Mouse (Mus musculus) kidney, postnatal 0 days (tissue): ENCODE measurements around the gene Ube2q2. TPM values are rescaled to one million over a fixed set of nuclear protein-coding genes. Genes with fewer than 3 reads are reported as not detected.
A peak's percentile ranks its signal among the peaks of the same experiment; 100 is the strongest.

Experiments used
- ATAC-seq: fragments of 200-750 bp; cut with Nextera tagmentation; replicated peaks from 2 replicates; pipeline ENCODE4 v1.8.0; 2017; ENCODE audit warnings: low read depth, moderate number of reproducible peaks, moderate TSS enrichment, moderate library complexity; ENCODE audit not compliant: low FRiP score
- DNase-seq: peaks from one replicate; pipeline ENCODE4 v3.0.0-alpha.2; 2016; ENCODE audit warnings: low spot score
- H3K27ac ChIP-seq: fragments of 300-500 bp; sonication (generic); 2 replicates; pipeline ENCODE4 v1.5.1; 2014; ENCODE audit warnings: mild to moderate bottlenecking
- H3K27me3 ChIP-seq: fragments of 300-500 bp; sonication (generic); 2 replicates; pipeline ENCODE4 v1.6.1; 2014; ENCODE audit warnings: low read length, mixed read lengths; ENCODE audit not compliant: insufficient read depth
- H3K36me3 ChIP-seq: fragments of 300-500 bp; sonication (generic); 2 replicates; pipeline ENCODE4 v1.6.1; 2014; ENCODE audit warnings: low read length, mixed read lengths; ENCODE audit not compliant: insufficient read depth
- H3K4me1 ChIP-seq: fragments of 300-500 bp; sonication (generic); replicated peaks from 2 replicates; pipeline ENCODE4 v1.6.1; 2014; ENCODE audit warnings: antibody characterized with exemption, low read length, mixed read lengths; ENCODE audit not compliant: insufficient read depth
- H3K4me2 ChIP-seq: fragments of 300-500 bp; sonication (generic); 2 replicates; pipeline ENCODE4 v1.6.1; 2014; ENCODE audit warnings: mild to moderate bottlenecking, low read length, moderate library complexity, mixed read lengths
- H3K4me3 ChIP-seq: fragments of 300-500 bp; sonication (generic); replicated peaks from 2 replicates; pipeline ENCODE4 v1.5.1; 2014; ENCODE audit warnings: low read depth, low read length
- H3K9ac ChIP-seq: fragments of 300-500 bp; sonication (generic); 2 replicates; pipeline ENCODE4 v1.6.1; 2014; ENCODE audit warnings: low read depth, low read length
- H3K9me3 ChIP-seq: fragments of 300-500 bp; sonication (generic); replicated peaks from 2 replicates; pipeline ENCODE4 v1.6.1; 2016; ENCODE audit warnings: low read length, inconsistent platforms, mixed read lengths
- CTCF ChIP-seq: IDR thresholded peaks from 2 replicates; pipeline ENCODE4 v1.5.1; 2016; ENCODE audit warnings: antibody characterized with exemption, low read depth, mild to moderate bottlenecking, moderate library complexity
- WGBS: fragments of 180-500 bp; shearing (Covaris S2); extraction: QIAGEN DNeasy Blood & Tissue Kit; methylation state at CpG from one replicate; pipeline ENCODE4 v1.1.7; 2014; 5-methylcytosine and 5-hydroxymethylcytosine counted together
- polyA plus RNA-seq: library from polyadenylated mRNA; unstranded; fragments of >200 nt; fragmentation: Nextera tagmentation; extraction: Ambion mirVana; gene quantifications from 2 replicates; pipeline ENCODE4 v1.2.1, GENCODE M21; 2015

Gene Ube2q2
- polyA plus RNA-seq, 1 experiment from 2014 or later, result 29.7 TPM

GRCm38 (mm10) chr9:55208458-55208789 is 59.8 kb downstream of the Ube2q2 start:
- Histone ChIP-seq H3K4me1 (peaks cover 16% of the 10 kb centered on the region), H3K27ac (peak overlapping the region; percentile 87), H3K9me3 (no peaks in the 10 kb centered on the region), H3K9ac (peak overlapping the region; percentile 74), H3K4me2 (peak overlapping the region; percentile 93), H3K36me3 (0 out of 2 replicates have a peak, but pooled peaks cover 7% of the 10 kb centered on the region), H3K4me3 (peak overlapping the region; percentile 59), H3K27me3 (no peaks in the 10 kb centered on the region)
- ATAC-seq (no peak; the same call in 1 of the 2 replicates), DNase-seq (no peak)
- 4% methylated on average over 2 of the region's 2 CpGs for WGBS
- no peak for TF ChIP-seq CTCF

GRCm38 (mm10) chr9:55208790-55209481 is 60.3 kb downstream of the Ube2q2 start, which contains the start of gene Fbxo22:
Gene Fbxo22 (plus strand): TSS chr9:55208925.
- Histone ChIP-seq H3K4me1 (peaks cover 16% of the 10 kb centered on the region), H3K4me2 (peak within 1 kb of the TSS; percentile 93), H3K9me3 (no peaks in the 10 kb centered on the region), H3K27me3 (no peaks in the 10 kb centered on the region), H3K9ac (peak within 1 kb of the TSS; percentile 74), H3K36me3 (0 out of 2 replicates have a peak, but pooled peaks cover 7% of the 10 kb centered on the region), H3K4me3 (peak within 1 kb of the TSS; percentile 59), H3K27ac (peak within 1 kb of the TSS; percentile 87)
- under 1% methylated on average over 65 of the region's 65 CpGs for WGBS
- peak; percentile 98 for ATAC-seq
- TF ChIP-seq CTCF, result peak; percentile 33; the same call in 1 of the 2 replicates
- DNase-seq, result peak; percentile 92

- Histone ChIP-seq H3K4me1 (peaks cover 16% of the 10 kb centered on the region), H3K27ac (no peak overlapping the region), H3K4me3 (no peak overlapping the region), H3K9ac (no peak overlapping the region), H3K36me3 (peaks cover 26% of the 10 kb centered on the region), H3K9me3 (no peaks in the 10 kb centered on the region), H3K4me2 (no peak overlapping the region), H3K27me3 (no peaks in the 10 kb centered on the region)
- no peak for DNase-seq
- no peak for ATAC-seq
- WGBS, result 72% methylated on average over 4 of the region's 4 CpGs
- no peak for TF ChIP-seq CTCF
Observed at GRCm38 (mm10) chr9:55211611-55212010, 63.0 kb downstream of the Ube2q2 start.

- 94% methylated on average over 1 of the region's 1 CpGs for whole genome bisulfite sequencing
- no peak for TF ChIP-seq CTCF
Observed at GRCm38 (mm10) chr9:55213396-55213795, 64.7 kb downstream of the Ube2q2 start.

DNA sequence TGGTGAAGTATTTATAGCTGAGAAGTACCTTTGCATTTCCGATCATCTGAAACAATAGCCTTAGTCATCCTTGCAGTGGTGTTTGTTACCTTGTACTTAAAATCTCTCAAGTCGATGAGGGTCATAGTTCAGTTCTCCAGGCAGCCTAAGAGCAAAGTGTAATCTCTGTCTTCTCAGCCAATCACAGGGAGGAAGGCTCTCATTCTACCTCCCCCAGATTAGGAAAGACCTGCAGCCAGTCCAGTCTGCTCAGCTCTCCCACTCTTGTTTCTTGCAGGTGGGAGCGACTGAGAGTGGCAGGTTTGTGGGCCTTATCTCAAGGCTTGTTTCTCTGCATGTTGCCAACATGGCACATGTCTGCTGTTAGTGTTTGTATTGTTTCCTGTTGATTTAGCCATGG is 66.4 kb downstream of the Ube2q2 start:
- DNase-seq, result peak; percentile 50
- ATAC-seq, result peak; percentile 62; the same call in 1 of the 2 replicates
- Histone ChIP-seq H3K9me3 (no peaks in the 10 kb centered on the region), H3K27ac (no peak overlapping the region), H3K9ac (no peak overlapping the region), H3K27me3 (no peaks in the 10 kb centered on the region), H3K4me3 (no peak overlapping the region), H3K4me1 (peaks cover 4% of the 10 kb centered on the region), H3K4me2 (no peak overlapping the region), H3K36me3 (peaks cover 52% of the 10 kb centered on the region)
- TF ChIP-seq CTCF, result no peak
- 55% methylated on average over 3 of the region's 3 CpGs for WGBS

More at GRCm38 (mm10) chr9:55213396-55213795, 64.7 kb downstream of the Ube2q2 start:
- H3K9me3 ChIP-seq, result no peaks in the 10 kb centered on the region
- no peak for ATAC-seq
- H3K4me2 ChIP-seq, result no peak overlapping the region
- no peak overlapping the region for H3K27ac ChIP-seq
- DNase-seq, result no peak
- H3K4me1 ChIP-seq, result peaks cover 12% of the 10 kb centered on the region
- peaks cover 39% of the 10 kb centered on the region for H3K36me3 ChIP-seq
- no peak overlapping the region for H3K9ac ChIP-seq
- no peak overlapping the region for H3K4me3 ChIP-seq
- no peaks in the 10 kb centered on the region for H3K27me3 ChIP-seq

- 92% methylated on average over 3 of the region's 3 CpGs for WGBS
- H3K36me3 ChIP-seq, result peaks cover 55% of the 10 kb centered on the region
- H3K9ac ChIP-seq, result no peak overlapping the region
- DNase-seq (no peak), ATAC-seq (no peak)
- no peak overlapping the region for H3K27ac ChIP-seq
- H3K9me3 ChIP-seq, result no peaks in the 10 kb centered on the region
- no peak overlapping the region for H3K4me3 ChIP-seq
- no peak overlapping the region for H3K4me2 ChIP-seq
- no peaks in the 10 kb centered on the region for H3K4me1 ChIP-seq
- no peak for TF ChIP-seq CTCF
- H3K27me3 ChIP-seq, result no peaks in the 10 kb centered on the region
Observed at GRCm38 (mm10) chr9:55215648-55216047, 67.0 kb downstream of the Ube2q2 start.
